Mouse (Mus musculus) midbrain, embryonic 11.5 days (tissue): ENCODE data around the gene Lamc2. TPM values are rescaled to one million over a fixed set of nuclear protein-coding genes. Genes with fewer than 3 reads are reported as not detected.

Experiments used
- ATAC-seq: fragments of 200-750 bp; cut with Nextera tagmentation; 2 replicates; pipeline ENCODE4 v1.8.0; 2017; ENCODE audit warnings: moderate TSS enrichment, moderate library complexity; ENCODE audit not compliant: low FRiP score
- DNase-seq: peaks from one replicate; pipeline ENCODE4 v3.0.0; 2015; ENCODE audit warnings: low spot score; ENCODE audit errors: missing footprints
- H3K27ac ChIP-seq: fragments of 300-500 bp; sonication (generic); 2 replicates; pipeline ENCODE4 v1.5.1; 2014; ENCODE audit warnings: low read depth, low read length
- H3K27me3 ChIP-seq: fragments of 300-500 bp; sonication (generic); 2 replicates; pipeline ENCODE4 v1.6.1; 2014; ENCODE audit warnings: mild to moderate bottlenecking, low read length, moderate library complexity, mixed read lengths; ENCODE audit not compliant: control insufficient read depth, insufficient read depth
- H3K36me3 ChIP-seq: fragments of 300-500 bp; sonication (generic); 2 replicates; pipeline ENCODE4 v1.6.1; 2014; ENCODE audit warnings: mild to moderate bottlenecking, low read length, moderate library complexity, mixed read lengths; ENCODE audit not compliant: control insufficient read depth, insufficient read depth
- H3K4me1 ChIP-seq: fragments of 300-500 bp; sonication (generic); 2 replicates; pipeline ENCODE4 v1.6.1; 2014; ENCODE audit warnings: low read length; ENCODE audit not compliant: control insufficient read depth, insufficient read depth
- H3K4me2 ChIP-seq: fragments of 300-500 bp; sonication (generic); 2 replicates; pipeline ENCODE4 v1.6.1; 2014; ENCODE audit warnings: mild to moderate bottlenecking, moderate library complexity
- H3K4me3 ChIP-seq: fragments of 300-500 bp; sonication (generic); 2 replicates; pipeline ENCODE4 v1.5.1; 2014; ENCODE audit warnings: low read depth, low read length
- H3K9ac ChIP-seq: fragments of 300-500 bp; sonication (generic); 2 replicates; pipeline ENCODE4 v1.6.1; 2014; ENCODE audit warnings: low read length
- H3K9me3 ChIP-seq: fragments of 300-500 bp; sonication (generic); 2 replicates; pipeline ENCODE4 v1.6.1; 2016; ENCODE audit warnings: low read length; ENCODE audit not compliant: control insufficient read depth
- WGBS: fragments of 180-500 bp; shearing (Covaris S2); extraction: QIAGEN DNeasy Blood & Tissue Kit; methylation state at CpG from one replicate; pipeline ENCODE4 v1.1.7; 2014; 5-methylcytosine and 5-hydroxymethylcytosine counted together
- polyA plus RNA-seq: library from polyadenylated mRNA; unstranded; fragments of >200 nt; fragmentation: Nextera tagmentation; extraction: Ambion mirVana; gene quantifications from 2 replicates; pipeline ENCODE4 v1.2.1, GENCODE M21; 2014

The Lamc2 gene
- polyA plus RNA-seq, 1 experiment from 2014 or later, result 0.51 TPM

DNA sequence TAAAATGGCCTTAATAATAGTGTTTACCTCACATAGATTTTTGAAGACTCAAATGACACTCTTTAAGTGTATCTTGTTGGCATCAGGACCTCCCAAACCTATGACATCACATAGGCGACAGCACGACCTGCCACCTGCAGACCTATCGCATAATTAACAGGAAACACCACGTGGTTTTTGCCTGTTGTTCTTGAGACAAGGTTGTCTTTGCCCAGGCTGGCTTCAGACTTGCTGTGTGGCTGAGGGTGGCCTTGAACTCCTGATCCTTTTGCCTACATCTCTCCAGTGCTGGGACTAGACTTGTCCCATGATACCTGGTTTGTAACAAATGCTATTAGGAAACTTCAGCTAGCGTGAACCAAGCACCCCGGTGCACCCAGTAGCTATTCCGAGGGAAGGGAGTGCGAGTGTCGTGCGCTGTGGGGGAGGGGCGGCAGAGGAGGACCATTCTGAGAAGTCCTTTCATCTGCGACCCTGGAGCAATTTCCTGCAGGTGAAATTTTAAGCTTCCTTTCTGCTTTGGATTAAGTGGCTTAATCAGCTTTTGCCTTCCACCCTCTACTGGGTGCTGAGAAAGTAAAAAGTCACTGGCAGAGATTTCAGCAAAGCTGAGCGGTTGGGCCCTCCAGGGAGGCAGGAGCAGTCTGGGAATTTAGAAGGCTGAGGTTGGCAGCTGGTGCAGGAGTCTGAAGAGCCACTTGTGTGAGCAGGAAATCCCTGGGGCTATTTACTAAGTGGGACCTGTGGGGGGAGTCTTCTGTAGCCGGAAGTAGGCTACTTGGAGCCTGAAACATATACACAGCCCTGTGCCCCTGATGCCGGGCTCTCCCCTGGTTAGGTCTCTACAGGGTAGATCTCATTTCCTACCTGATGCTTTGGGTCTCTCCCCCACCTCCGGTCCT, 90.2 kb downstream of the Lamc2 start:
- no peak for DNase-seq
- no peak overlapping the region for H3K4me3 ChIP-seq
- H3K36me3 ChIP-seq, result no peaks in the 10 kb centered on the region
- H3K4me2 ChIP-seq, result no peak overlapping the region
- no peak overlapping the region for H3K9ac ChIP-seq
- no peak overlapping the region for H3K27ac ChIP-seq
- H3K9me3 ChIP-seq, result no peaks in the 10 kb centered on the region
- H3K4me1 ChIP-seq, result peaks cover 4% of the 10 kb centered on the region
- 14% methylated on average over 16 of the region's 16 CpGs for WGBS
- H3K27me3 ChIP-seq, result no peaks in the 10 kb centered on the region; the same call in 1 of the 2 replicates
- no peak for ATAC-seq

DNA sequence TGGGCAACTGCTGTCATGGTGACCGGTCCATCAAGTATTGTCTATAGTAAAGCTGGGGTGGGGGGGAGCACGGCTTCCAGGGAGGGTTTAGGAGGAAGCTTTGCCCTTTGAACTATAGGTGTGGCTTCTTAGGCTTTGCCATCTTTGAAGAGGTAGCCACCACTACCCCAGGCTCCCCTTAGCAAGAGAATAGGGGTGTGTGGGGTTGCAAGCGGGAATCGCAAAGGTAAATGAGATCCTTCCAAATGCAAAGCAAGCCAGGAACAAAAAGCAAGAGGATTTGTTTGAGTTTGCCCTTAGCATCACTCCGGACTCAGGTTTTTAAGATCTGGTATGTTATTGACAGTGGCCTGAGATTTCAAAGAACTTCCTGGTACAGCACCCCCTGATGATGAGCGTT, 90.9 kb downstream of the Lamc2 start:
- 35% methylated on average over 6 of the region's 6 CpGs for WGBS

DNA sequence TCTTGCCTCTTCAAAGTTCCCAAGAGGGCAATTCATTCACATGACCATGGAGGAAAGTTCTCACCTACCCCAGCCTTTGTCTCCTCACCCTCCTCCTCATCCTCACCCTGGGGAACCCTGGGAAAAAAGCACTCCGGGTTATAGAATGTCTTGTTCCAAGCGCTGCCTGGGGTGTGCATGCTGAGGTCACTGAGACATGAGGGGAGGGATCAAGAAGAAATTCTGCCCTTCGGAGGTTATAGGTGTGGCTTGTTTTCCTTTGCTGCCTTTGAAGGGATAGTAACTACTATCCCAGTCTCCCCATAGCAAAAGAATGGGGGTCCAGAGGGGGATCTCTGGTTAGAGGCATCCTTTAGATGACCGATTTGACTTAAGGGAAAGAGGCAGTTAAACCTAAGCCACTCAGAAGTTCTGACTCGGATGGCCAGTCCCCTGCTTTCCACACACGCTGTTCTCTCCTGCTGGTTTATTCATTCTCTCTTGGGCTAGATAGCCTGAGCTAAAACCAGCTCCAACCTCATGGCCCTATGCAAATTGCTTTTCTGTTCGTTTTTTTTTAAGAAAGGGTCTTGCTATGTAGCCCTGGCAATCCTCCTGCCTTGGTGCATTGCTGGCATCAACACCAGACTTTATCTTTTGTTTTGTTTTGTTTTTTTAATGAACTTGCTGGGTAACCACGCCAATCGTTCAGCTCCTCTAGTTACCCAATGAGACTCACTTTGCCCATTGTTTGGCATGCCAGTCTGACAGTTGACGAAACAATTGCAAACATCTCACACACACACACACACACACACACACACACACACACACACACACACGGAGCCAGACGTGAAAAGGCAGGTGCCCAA, 91.8 kb downstream of the Lamc2 start:
- Histone ChIP-seq H3K9me3 (no peaks in the 10 kb centered on the region), H3K4me2 (no peak overlapping the region), H3K4me3 (no peak overlapping the region), H3K36me3 (no peaks in the 10 kb centered on the region), H3K27ac (no peak overlapping the region), H3K9ac (no peak overlapping the region), H3K27me3 (no peaks in the 10 kb centered on the region; the same call in 1 of the 2 replicates), H3K4me1 (peaks cover 4% of the 10 kb centered on the region)
- ATAC-seq (no peak), DNase-seq (no peak)
- WGBS, result 31% methylated on average over 12 of the region's 12 CpGs

More for the DNA sequence above, 90.9 kb downstream of the Lamc2 start:
- Histone ChIP-seq H3K9ac (no peak overlapping the region), H3K27ac (no peak overlapping the region), H3K4me3 (no peak overlapping the region), H3K36me3 (no peaks in the 10 kb centered on the region), H3K4me2 (no peak overlapping the region), H3K27me3 (no peaks in the 10 kb centered on the region; the same call in 1 of the 2 replicates), H3K9me3 (no peaks in the 10 kb centered on the region), H3K4me1 (peaks cover 4% of the 10 kb centered on the region)
- DNase-seq, result no peak
- ATAC-seq, result no peak

DNA sequence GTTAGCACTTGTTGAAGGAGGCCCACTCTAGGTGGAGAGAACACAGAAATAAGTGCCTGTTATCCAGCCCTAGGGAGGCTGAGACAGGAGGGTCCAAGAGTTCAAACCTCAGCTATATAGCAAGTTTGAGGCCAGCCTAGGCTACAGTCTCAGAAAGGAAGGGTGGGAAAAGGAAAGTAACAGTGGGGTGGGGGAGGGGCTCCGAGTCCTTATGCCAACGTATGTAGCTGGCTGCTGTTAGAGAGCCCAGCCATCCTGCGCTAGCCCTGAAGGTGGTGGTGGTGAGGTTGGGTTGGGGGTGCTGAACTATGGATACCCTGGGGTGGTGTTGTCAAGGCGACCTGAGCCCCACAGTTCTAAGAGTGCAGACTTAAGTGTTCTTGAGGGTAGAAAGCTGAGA, 92.7 kb downstream of the Lamc2 start:
- DNase-seq (no peak), ATAC-seq (no peak)
- Histone ChIP-seq H3K27me3 (no peaks in the 10 kb centered on the region; the same call in 1 of the 2 replicates), H3K27ac (no peak overlapping the region), H3K9me3 (no peaks in the 10 kb centered on the region), H3K9ac (no peak overlapping the region), H3K4me3 (no peak overlapping the region), H3K4me2 (no peak overlapping the region), H3K4me1 (peaks cover 4% of the 10 kb centered on the region), H3K36me3 (no peaks in the 10 kb centered on the region)
- WGBS, result 69% methylated on average over 4 of the region's 4 CpGs

GRCm38 (mm10) chr1:153093172-153093571, 93.1 kb downstream of the Lamc2 start:
- Histone ChIP-seq H3K27ac (no peak overlapping the region), H3K4me2 (no peak overlapping the region), H3K27me3 (no peaks in the 10 kb centered on the region; the same call in 1 of the 2 replicates), H3K9ac (no peak overlapping the region), H3K9me3 (no peaks in the 10 kb centered on the region), H3K4me3 (no peak overlapping the region), H3K4me1 (peaks cover 4% of the 10 kb centered on the region), H3K36me3 (no peaks in the 10 kb centered on the region)
- 54% methylated on average over 5 of the region's 5 CpGs for WGBS
- DNase-seq (no peak), ATAC-seq (no peak)

GRCm38 (mm10) chr1:153092237-153092975, 93.8 kb downstream of the Lamc2 start:
- Histone ChIP-seq H3K4me3 (no peak overlapping the region), H3K4me2 (no peak overlapping the region), H3K27me3 (no peaks in the 10 kb centered on the region; the same call in 1 of the 2 replicates), H3K9ac (no peak overlapping the region), H3K27ac (no peak overlapping the region), H3K9me3 (no peaks in the 10 kb centered on the region), H3K36me3 (no peaks in the 10 kb centered on the region), H3K4me1 (peaks cover 4% of the 10 kb centered on the region)
- 56% methylated on average over 5 of the region's 5 CpGs for WGBS
- ATAC-seq (peak; percentile 63), DNase-seq (peak; percentile 95)

- peaks cover 4% of the 10 kb centered on the region for H3K4me1 ChIP-seq
- H3K4me2 ChIP-seq, result no peak overlapping the region
- no peaks in the 10 kb centered on the region; the same call in 1 of the 2 replicates for H3K27me3 ChIP-seq
- ATAC-seq, result peak; percentile 64; the same call in 1 of the 2 replicates
- no peak overlapping the region for H3K9ac ChIP-seq
- 25% methylated on average over 9 of the region's 9 CpGs for WGBS
- no peak overlapping the region for H3K27ac ChIP-seq
- peak; percentile 86 for DNase-seq
- H3K36me3 ChIP-seq, result no peaks in the 10 kb centered on the region
- no peaks in the 10 kb centered on the region for H3K9me3 ChIP-seq
- no peak overlapping the region for H3K4me3 ChIP-seq
These were observed 94.6 kb downstream of the Lamc2 start for GRCm38 (mm10) chr1:153091438-153092236.

DNA sequence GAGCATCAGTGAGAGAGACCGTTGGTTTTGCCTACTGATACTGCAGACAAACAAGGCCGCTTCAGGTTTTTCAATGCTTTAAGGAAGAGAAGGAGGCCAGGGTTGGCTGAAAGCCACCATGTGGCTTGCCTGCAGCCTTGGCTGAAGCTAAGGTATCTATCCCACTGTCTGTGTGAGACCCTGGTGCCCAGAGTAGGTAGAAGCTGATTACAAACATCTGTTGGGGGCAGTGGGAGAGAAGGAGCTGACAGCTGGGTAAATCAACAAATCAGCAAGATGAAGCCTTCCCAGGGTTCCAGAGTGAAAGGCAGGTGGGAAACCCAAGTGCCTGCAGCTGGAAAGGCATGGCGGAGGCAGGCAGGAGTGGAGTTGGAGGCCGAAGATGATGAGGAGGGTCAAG, 95.4 kb downstream of the Lamc2 start:
- 82% methylated on average over 4 of the region's 4 CpGs for WGBS
- H3K9ac ChIP-seq, result no peak overlapping the region
- DNase-seq, result peak; percentile 8
- no peaks in the 10 kb centered on the region for H3K4me1 ChIP-seq
- no peaks in the 10 kb centered on the region for H3K36me3 ChIP-seq
- no peak overlapping the region for H3K27ac ChIP-seq
- H3K27me3 ChIP-seq, result no peaks in the 10 kb centered on the region; the same call in 1 of the 2 replicates
- H3K9me3 ChIP-seq, result no peaks in the 10 kb centered on the region
- no peak for ATAC-seq
- no peak overlapping the region for H3K4me3 ChIP-seq
- no peak overlapping the region for H3K4me2 ChIP-seq
